Mouse (Mus musculus) liver, embryonic 15.5 days (tissue): ENCODE results near the gene Dnaja1. TPM values are rescaled to one million over a fixed set of nuclear protein-coding genes. Genes with fewer than 3 reads are reported as not detected.

Source experiments
- ATAC-seq: fragments of 200-750 bp; cut with Nextera tagmentation; 2 replicates; pipeline ENCODE4 v1.8.0; 2017; ENCODE audit warnings: moderate number of reproducible peaks, mild to moderate bottlenecking, moderate library complexity; ENCODE audit not compliant: insufficient read depth
- H3K27ac ChIP-seq: fragments of 300-500 bp; sonication (generic); replicated peaks from 2 replicates; pipeline ENCODE4 v1.5.1; 2015; ENCODE audit warnings: mild to moderate bottlenecking, inconsistent platforms
- H3K27me3 ChIP-seq: fragments of 300-500 bp; sonication (generic); 2 replicates; pipeline ENCODE4 v1.6.1; 2015; ENCODE audit warnings: mild to moderate bottlenecking, inconsistent platforms
- H3K36me3 ChIP-seq: fragments of 300-500 bp; sonication (generic); replicated peaks from 2 replicates; pipeline ENCODE4 v1.6.1; 2015; ENCODE audit warnings: moderate library complexity, mild to moderate bottlenecking, inconsistent platforms
- H3K4me1 ChIP-seq: fragments of 300-500 bp; sonication (generic); replicated peaks from 2 replicates; pipeline ENCODE4 v1.6.1; 2015; ENCODE audit warnings: inconsistent platforms
- H3K4me2 ChIP-seq: fragments of 300-500 bp; sonication (generic); 2 replicates; pipeline ENCODE4 v1.6.1; 2015; ENCODE audit warnings: moderate library complexity, mild to moderate bottlenecking, inconsistent platforms
- H3K4me3 ChIP-seq: fragments of 300-500 bp; sonication (generic); replicated peaks from 2 replicates; pipeline ENCODE4 v1.5.1; 2015; ENCODE audit warnings: mild to moderate bottlenecking, inconsistent platforms
- H3K9ac ChIP-seq: fragments of 300-500 bp; sonication (generic); 2 replicates; pipeline ENCODE4 v1.6.1; 2015; ENCODE audit warnings: moderate library complexity, mild to moderate bottlenecking, inconsistent platforms
- H3K9me3 ChIP-seq: fragments of 300-500 bp; sonication (generic); replicated peaks from 2 replicates; pipeline ENCODE4 v1.6.1; 2016; ENCODE audit warnings: inconsistent platforms
- WGBS: fragments of 180-500 bp; shearing (Covaris S2); methylation state at CpG from one replicate; pipeline ENCODE4 v1.1.7; 2015; ENCODE audit warnings: mixed read lengths; ENCODE audit not compliant: insufficient replicate concordance; 5-methylcytosine and 5-hydroxymethylcytosine counted together
- polyA plus RNA-seq: library from polyadenylated mRNA; unstranded; fragments of >200 nt; fragmentation: Nextera tagmentation; extraction: Ambion mirVana; gene quantifications from 2 replicates; pipeline ENCODE4 v1.2.1, GENCODE M21; 2015

The Dnaja1 gene
- polyA plus RNA-seq, 1 experiment from 2014 or later = 130 TPM

DNA sequence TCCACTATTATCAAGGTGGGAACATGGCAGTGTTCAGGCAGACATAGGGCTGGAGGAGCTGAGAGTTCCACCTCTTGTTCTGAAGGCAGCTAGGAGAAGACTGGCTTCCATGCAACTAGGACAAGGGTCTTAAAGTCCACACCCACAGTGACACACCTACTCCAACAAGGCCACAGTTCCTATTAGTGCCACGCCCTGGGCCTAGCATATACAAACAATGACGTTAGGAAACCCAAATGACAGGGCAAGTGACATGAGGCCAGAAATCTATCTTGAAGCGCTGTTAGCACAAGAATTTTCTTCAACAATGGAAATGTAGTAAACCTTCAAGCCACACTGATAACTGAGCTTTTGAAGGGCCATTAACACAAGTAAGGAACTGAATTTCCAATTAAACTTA lies 20.2 kb upstream of the Dnaja1 start:
- WGBS = 57% methylated on average over 3 of the region's 3 CpGs
- Histone ChIP-seq H3K4me1 (peaks cover 48% of the 10 kb centered on the region), H3K4me2 (peak overlapping the region; percentile 85), H3K36me3 (no peaks in the 10 kb centered on the region), H3K9ac (no peak overlapping the region), H3K9me3 (no peaks in the 10 kb centered on the region), H3K4me3 (peak overlapping the region; percentile 78), H3K27ac (peak overlapping the region; percentile 92; the same call in 1 of the 2 replicates), H3K27me3 (no peaks in the 10 kb centered on the region)
- no peak for ATAC-seq

DNA sequence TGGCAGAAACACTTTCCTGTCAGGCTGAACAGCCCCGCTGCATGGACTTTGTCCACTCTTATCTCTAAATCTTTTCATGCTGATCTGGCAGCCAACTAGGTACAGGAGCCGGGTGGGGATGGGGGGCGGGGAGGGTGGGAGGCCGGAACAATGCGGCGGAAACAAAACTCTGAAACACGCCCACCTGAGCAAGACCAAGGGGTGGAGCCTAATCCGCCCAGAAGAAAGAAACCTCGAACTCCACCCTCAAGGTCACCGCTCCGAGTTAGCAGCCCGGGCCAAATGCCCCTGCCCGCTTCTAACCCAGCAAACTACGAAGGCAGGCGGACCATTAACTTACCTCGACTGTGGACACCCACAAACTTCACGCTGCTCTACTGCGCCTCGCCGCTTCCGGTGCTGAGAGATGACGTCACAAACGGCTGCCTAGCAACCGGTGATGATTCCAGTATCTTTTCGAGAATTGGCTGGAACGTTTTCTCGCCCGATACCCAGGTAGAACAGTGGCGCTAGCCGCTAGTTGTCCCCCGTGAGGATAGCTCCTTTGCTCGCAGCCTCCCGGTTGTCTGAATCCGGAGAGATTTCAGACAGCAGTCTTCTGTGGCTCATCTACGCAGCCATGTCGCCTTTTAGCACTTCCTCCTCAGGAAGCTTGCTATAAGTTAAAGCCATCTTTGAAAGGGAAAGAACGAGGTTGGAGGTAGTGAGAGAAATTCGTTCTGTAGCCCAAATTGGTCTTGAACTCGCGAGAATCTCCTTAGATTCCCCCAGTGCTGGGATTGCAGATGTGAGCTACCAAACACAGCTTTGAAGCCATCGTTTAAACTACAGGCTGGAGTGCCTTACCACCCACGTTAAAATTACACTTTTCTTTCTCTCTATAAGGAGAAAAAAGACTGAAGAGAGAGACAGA lies 18.9 kb upstream of the Dnaja1 start, which contains the start of gene Aptx:
TSS of gene Aptx (minus strand) at position 398 of the 913 bp plus-strand sequence.
- peak; percentile 83 for ATAC-seq
- peak within 1 kb of the TSS; percentile 78 for H3K4me3 ChIP-seq
- H3K27me3 ChIP-seq = no peaks in the 10 kb centered on the region
- H3K4me1 ChIP-seq = peaks cover 48% of the 10 kb centered on the region
- peak within 1 kb of the TSS; percentile 85 for H3K4me2 ChIP-seq
- peak within 1 kb of the TSS; percentile 65 for H3K9ac ChIP-seq
- no peaks in the 10 kb centered on the region for H3K9me3 ChIP-seq
- under 1% methylated on average over 42 of the region's 42 CpGs for WGBS
- H3K36me3 ChIP-seq = no peaks in the 10 kb centered on the region
- peak within 1 kb of the TSS; percentile 92 for H3K27ac ChIP-seq

DNA sequence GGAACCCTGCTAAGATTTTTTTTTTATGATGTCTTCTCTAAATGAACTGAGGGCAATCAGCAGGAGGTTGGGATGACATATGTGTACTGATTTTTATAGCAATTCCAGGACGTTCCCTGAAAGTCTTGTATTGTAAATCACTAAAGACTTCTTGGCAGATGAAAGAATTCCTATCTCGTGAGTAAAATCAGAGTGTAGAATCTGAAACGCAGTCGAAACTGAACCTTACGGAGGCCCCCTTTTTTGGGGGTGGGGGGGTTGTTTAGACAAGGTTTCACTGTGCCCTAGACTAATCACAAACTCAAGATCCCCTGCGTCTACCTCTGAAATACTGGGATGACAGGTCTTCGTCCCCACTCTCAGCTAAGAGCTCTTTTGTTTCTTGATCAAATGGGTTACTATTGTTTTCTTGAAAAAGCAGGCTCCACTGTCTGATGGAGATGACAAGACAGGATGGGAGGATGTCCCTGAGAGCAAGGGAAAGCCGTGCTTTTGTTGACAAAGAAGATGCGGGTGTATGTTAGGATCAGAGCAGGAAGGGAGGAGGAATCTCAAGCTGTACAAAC lies 18.2 kb upstream of the Dnaja1 start:
- no peak for ATAC-seq
- 37% methylated on average over 9 of the region's 9 CpGs for WGBS
- peaks cover 48% of the 10 kb centered on the region for H3K4me1 ChIP-seq

DNA sequence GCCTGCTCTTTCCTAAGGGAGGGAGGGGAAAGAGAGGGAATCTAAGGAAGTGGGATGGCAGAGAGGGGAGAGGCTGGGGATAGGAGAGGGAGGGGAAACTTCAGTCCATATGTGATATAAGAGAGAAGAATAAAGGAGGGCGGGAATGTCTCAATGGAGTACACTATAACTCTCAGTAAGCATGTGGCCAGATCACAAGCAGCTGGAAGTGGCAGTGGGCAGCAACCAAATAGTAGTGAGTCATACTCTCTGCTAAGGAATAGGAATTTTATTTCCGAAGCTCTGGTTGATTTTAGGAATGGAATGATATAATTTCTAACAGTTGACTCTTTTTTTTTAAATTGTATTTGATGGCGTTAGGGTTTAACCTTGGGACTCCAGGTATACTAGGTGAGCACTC lies 4.8 kb upstream of the Dnaja1 start:
- Histone ChIP-seq H3K36me3 (no peaks in the 10 kb centered on the region), H3K9ac (no peak overlapping the region), H3K9me3 (no peaks in the 10 kb centered on the region), H3K4me2 (no peak overlapping the region), H3K4me1 (peaks cover 17% of the 10 kb centered on the region), H3K4me3 (no peak overlapping the region), H3K27me3 (no peaks in the 10 kb centered on the region), H3K27ac (no peak overlapping the region)
- WGBS = 71% methylated on average over 3 of the region's 3 CpGs
- ATAC-seq = no peak

More for the DNA sequence above, 18.2 kb upstream of the Dnaja1 start:
- Histone ChIP-seq H3K9me3 (no peaks in the 10 kb centered on the region), H3K27me3 (no peaks in the 10 kb centered on the region), H3K4me2 (peak overlapping the region; percentile 85), H3K27ac (peak overlapping the region; percentile 92; the same call in 1 of the 2 replicates), H3K4me3 (peak overlapping the region; percentile 78), H3K36me3 (no peaks in the 10 kb centered on the region), H3K9ac (peak overlapping the region; percentile 65)

DNA sequence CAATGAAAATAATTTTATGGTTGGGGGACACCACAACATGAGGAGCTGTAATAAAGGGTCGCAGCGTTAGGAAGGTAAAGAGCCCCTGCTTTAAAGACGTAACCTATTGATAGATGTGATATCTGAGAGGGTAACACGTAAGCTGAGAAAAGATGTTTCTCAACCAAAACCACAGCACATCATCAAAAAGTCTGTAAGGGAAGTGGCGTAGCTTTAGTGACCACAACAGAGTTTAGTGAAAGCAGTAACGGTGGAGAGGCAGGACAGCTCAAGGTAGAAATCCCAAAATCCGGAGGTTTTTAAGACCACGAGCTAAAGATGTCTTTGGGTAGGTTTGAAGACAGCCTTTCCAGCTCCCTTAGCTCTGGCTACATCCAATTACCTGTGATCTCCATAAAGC lies 1.0 kb upstream of the Dnaja1 start:
- Histone ChIP-seq H3K27ac (peak overlapping the region; percentile 97; the same call in 1 of the 2 replicates), H3K9ac (no peak overlapping the region), H3K4me3 (no peak overlapping the region), H3K4me2 (peak overlapping the region; percentile 90), H3K27me3 (no peaks in the 10 kb centered on the region), H3K9me3 (no peaks in the 10 kb centered on the region), H3K4me1 (peaks cover 44% of the 10 kb centered on the region), H3K36me3 (peaks cover 18% of the 10 kb centered on the region)
- ATAC-seq = no peak
- 61% methylated on average over 8 of the region's 8 CpGs for WGBS

DNA sequence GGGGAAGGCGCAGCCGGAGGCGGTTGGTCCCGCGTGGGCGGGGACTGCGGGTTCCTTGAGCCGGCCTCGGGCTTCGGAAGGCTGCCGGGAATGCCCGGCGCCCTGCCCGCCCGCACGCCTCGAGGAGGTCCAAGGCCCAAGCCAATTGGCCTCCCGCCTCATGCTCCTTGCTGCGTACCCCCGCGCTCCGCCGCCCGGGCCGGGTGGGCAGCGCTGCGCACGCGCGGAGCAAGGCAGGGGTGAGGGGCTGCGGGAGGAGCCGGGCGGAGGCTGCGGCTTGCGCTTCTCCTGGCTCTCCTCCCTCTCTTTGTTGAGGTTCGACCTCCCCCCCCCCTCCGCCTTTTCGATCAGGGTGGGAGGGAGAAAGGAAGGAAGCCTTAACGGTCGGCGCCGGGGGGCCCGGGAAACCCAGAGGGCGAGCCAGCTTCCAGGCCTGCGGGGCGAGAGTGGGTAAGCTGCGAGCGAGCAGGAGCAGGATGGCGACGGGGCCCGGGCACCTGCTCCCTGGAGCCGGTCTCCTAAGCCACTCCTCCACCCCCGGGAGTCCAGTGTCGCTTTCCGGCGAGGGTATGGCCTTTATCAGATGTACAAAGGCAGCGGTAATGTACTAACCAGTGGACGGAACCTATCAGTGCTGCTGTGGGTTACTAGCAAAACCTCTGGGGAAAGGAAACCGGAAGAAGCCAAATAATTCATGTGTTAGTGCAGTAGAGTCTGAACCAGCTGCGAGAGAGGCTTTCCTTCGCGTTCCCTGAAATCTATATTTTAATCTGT lies 924 bp downstream of the Dnaja1 start:
- peak overlapping the region; percentile 98 for H3K4me3 ChIP-seq
- peak overlapping the region; percentile 98 for H3K9ac ChIP-seq
- no peaks in the 10 kb centered on the region for H3K9me3 ChIP-seq
- peak overlapping the region; percentile 90 for H3K4me2 ChIP-seq
- under 1% methylated on average over 56 of the region's 62 CpGs for WGBS
- ATAC-seq = peak; percentile 67
- peaks cover 35% of the 10 kb centered on the region for H3K36me3 ChIP-seq
- H3K27me3 ChIP-seq = no peaks in the 10 kb centered on the region
- peaks cover 58% of the 10 kb centered on the region for H3K4me1 ChIP-seq
- peak overlapping the region; percentile 97 for H3K27ac ChIP-seq

DNA sequence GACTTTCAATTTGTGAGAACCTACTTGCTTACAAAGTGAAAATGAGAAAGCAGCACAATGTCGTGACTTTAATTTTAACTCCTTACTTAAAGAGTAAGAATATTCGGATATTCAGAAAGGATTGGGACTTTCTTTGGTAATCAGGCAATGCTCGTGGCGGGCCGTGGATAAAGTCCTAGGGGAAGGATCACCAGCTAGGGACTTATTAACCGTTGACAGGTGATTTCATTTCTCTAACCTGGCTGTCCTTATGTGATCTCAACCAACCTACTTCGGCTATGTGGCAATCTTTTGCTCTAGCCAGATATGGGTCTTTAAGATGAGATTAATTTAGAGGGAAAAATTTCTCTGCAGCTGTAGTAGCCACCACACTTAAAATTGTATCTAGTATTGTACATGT lies 3.2 kb downstream of the Dnaja1 start:
- Histone ChIP-seq H3K27ac (peak overlapping the region; percentile 24; the same call in 1 of the 2 replicates), H3K4me3 (no peak overlapping the region; the same call in 1 of the 2 replicates), H3K27me3 (no peaks in the 10 kb centered on the region), H3K9me3 (no peaks in the 10 kb centered on the region), H3K9ac (no peak overlapping the region), H3K36me3 (peaks cover 55% of the 10 kb centered on the region), H3K4me1 (peaks cover 58% of the 10 kb centered on the region), H3K4me2 (peak overlapping the region; percentile 90)
- ATAC-seq = no peak
- WGBS = 67% methylated on average over 7 of the region's 7 CpGs

DNA sequence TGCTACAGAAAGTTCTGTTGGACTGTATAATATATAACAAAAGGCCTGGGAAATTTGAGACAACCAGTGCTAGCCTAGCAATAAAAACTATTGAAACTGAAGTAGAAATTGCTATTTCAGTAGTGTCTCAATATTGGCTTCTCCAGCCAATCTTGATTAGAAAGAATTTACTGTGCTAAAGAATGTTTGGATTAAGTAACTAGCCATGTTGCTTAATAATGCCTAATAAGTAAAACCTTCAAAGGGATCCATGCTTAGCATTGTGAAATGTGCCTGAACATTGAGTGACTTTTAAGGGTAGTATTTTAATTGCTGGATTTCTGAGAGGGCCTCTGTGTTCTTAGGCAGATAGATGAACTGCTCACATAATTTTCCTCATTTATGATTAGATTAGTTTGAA lies 3.6 kb downstream of the Dnaja1 start:
- Histone ChIP-seq H3K9ac (no peak overlapping the region), H3K9me3 (no peaks in the 10 kb centered on the region), H3K4me3 (no peak overlapping the region), H3K27ac (no peak overlapping the region), H3K36me3 (peaks cover 59% of the 10 kb centered on the region), H3K4me1 (peaks cover 55% of the 10 kb centered on the region), H3K27me3 (no peaks in the 10 kb centered on the region), H3K4me2 (peak overlapping the region; percentile 90)
- no peak for ATAC-seq

DNA sequence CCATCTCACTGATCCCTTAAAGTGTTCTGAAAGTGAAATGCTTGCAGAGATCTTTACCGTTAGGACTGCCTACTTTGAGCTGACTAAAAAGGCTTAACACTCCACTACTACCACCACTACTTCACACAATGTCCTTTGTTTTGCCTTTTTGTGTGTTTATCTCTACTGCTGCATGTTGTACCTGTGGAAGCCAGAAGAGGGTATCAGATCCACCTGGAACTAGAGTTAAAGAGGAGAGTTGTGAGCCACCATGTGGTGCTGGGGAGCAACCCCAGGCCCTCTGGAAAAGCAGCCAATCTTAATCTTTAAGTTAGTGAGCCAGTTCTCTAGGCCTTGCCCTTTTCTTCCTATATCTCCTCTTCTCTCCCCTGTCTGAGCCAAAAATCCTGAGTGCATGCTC lies 5.3 kb downstream of the Dnaja1 start:
- H3K4me1 ChIP-seq = peaks cover 41% of the 10 kb centered on the region
- WGBS = 87% methylated on average over 1 of the region's 1 CpGs
- no peak overlapping the region for H3K4me3 ChIP-seq
- H3K36me3 ChIP-seq = peaks cover 75% of the 10 kb centered on the region
- H3K27me3 ChIP-seq = no peaks in the 10 kb centered on the region
- H3K27ac ChIP-seq = no peak overlapping the region
- no peak overlapping the region for H3K9ac ChIP-seq
- no peak overlapping the region for H3K4me2 ChIP-seq
- no peak for ATAC-seq
- no peaks in the 10 kb centered on the region for H3K9me3 ChIP-seq

DNA sequence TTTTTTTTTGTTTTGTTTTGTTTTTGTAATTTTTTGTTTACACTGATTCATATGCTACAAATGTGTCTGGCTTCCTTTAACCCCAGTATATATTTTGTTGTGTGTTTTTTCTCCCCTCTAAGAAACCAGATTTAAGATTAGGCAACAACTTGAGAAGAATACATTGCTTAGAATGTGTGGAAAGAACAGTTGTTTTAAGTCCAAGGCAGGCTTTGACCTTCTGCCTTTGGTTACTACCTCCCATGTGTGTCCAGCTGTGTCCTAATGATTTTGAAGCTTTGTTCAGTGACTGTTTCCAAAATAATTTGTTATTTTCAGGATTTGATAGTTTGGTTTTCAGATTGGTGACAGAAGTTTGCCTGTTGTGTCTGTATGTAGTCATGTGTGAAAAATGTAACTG lies 9.3 kb downstream of the Dnaja1 start:
- no peaks in the 10 kb centered on the region for H3K9me3 ChIP-seq
- H3K27ac ChIP-seq = no peak overlapping the region
- H3K9ac ChIP-seq = no peak overlapping the region
- ATAC-seq = no peak
- no peak overlapping the region for H3K4me3 ChIP-seq
- no peaks in the 10 kb centered on the region for H3K27me3 ChIP-seq
- H3K4me1 ChIP-seq = peaks cover 11% of the 10 kb centered on the region
- peaks cover 88% of the 10 kb centered on the region for H3K36me3 ChIP-seq
- no peak overlapping the region for H3K4me2 ChIP-seq

DNA sequence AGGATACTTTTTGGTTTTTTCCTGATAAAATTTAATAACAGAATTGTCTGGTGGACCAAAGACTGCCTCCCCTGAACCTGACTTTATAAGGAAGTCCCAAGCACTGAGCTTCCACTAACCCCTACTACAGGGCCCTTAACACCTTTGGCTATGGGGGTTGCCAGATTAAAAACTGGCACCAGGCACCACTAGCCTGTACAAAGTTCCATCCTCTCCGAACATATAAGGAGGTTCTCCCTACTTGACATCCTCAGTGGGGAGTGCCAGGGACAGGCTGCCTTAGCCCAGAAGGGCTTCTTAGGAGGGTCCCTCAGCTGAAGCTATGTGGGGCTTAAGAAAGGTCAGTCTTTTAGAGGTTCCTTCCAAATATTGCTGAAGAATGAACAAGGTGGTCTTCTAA lies 13.4 kb downstream of the Dnaja1 start:
- H3K4me2 ChIP-seq = no peak overlapping the region
- peaks cover 87% of the 10 kb centered on the region for H3K36me3 ChIP-seq
- H3K9ac ChIP-seq = no peak overlapping the region
- no peaks in the 10 kb centered on the region for H3K27me3 ChIP-seq
- WGBS = 78% methylated on average over 1 of the region's 1 CpGs
- H3K9me3 ChIP-seq = no peaks in the 10 kb centered on the region
- no peak overlapping the region for H3K27ac ChIP-seq
- no peak overlapping the region for H3K4me3 ChIP-seq
- ATAC-seq = no peak
- no peaks in the 10 kb centered on the region for H3K4me1 ChIP-seq
